Mouse (Mus musculus) layer of hippocampus, postnatal 25 days (tissue): ENCODE results near the gene Pkmyt1. TPM values are rescaled to one million over a fixed set of nuclear protein-coding genes. Genes with fewer than 3 reads are reported as not detected.
"Not testable (repeated sequence)": the region's sequence is repeated elsewhere in the genome, so short reads cannot be mapped to it uniquely, and the experiment has no call there.

Experiments used
- DNase-seq, 2 experiments: peaks; one replicate each; pipeline ENCODE4 v3.0.0; 2022; ENCODE audit warnings: mixed read lengths in 2 of 2, low spot score in 1 of 2; ENCODE audit errors: extremely low spot score in 1 of 2
- total RNA-seq, 2 experiments: library from RNA; stranded (reverse); gene quantifications; 2 replicates each; pipeline ENCODE4 v1.2.3; 2021

The Pkmyt1 gene
- total RNA-seq, 2 experiments from 2014 or later: 2.7 to 3.7 TPM

DNA sequence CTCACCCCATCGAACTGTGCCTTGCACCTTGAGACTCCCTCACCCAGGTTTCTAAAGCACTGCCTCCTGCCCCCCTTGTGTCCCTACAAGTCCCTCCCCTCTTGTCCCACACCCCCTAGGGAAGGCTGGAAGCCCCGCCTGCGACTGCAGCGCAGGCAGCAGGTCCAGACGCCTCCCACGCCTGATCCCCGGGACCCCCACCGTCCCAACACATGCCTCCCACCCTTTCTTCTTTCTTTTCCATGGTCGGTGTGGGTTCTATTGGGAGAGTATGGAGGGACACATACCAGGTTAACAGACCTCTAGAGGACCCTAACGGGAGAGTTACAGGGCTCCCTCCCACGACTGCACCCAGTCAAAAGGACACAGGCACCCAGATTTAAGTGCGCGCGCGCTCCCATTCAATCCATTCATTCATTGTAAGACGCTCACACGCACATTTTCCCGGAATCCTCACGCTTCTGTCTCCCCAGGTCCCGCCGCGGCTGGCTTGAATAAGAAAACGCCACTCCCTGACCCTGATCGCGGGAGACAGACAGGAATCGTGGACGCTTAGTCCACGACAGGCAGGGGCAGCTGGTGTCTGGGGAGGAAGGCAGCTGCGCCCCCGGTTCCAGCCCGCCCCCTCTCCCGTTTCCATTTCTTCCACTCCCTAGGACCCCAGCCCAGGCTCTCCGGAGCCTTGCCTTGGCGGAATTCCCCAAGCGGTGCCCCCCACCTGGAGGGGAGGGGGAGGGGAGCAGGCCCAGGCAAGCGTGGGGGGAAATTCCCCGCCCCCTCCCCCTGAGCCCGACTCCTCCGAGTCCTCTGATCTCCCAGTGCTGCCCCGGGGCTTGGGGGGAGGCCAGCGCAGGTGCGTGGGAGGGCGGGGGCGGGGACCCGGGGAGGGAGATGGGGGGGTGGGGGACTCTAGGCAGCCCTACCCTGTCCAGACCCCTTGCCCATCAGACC is 19.4 kb downstream of the Pkmyt1 start, which contains the start of gene Kremen2:
Gene Kremen2 (minus strand): TSS at position 533 of the 951 bp plus-strand sequence.
- DNase-seq: no peak

DNA sequence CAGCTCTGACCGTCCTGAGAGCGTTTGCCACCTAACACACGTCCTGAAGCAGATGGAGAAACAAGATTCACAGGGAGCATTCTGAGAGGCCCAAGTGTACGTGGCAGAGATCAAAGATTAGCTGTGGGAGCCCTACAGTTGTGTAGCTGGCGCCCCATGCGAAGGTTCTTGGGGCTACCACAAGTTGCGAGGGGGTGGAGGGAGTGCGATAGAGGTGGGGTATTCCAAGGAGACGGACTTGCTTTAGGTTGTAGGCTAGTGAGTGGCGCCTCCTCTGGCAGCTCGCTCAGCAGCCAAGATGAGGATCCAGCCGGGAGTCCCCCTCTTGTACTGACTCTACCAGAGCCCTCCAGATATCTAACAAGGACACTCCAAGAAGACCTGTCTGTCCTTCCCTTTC is 20.2 kb downstream of the Pkmyt1 start:
- DNase-seq: no peak

DNA sequence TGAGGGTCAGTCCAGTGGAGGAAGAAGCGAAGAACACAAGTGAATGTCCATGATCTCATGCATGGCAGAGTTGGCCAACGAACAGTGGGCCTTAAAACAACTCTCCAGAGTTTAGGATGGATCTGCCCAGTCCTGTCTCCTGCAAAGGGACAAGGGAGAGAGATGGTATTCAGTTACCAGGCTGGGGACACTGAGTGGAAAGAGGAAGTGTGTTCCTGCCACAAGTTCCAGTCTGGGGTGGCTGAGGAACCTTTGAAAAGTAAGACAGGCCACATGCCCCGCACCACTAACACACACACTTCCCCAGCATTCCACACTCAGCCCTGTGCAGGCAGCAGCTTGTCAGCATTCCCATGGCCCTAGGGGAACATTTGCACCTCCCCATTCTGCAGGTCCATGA is 20.6 kb downstream of the Pkmyt1 start:
- no peak for DNase-seq

DNA sequence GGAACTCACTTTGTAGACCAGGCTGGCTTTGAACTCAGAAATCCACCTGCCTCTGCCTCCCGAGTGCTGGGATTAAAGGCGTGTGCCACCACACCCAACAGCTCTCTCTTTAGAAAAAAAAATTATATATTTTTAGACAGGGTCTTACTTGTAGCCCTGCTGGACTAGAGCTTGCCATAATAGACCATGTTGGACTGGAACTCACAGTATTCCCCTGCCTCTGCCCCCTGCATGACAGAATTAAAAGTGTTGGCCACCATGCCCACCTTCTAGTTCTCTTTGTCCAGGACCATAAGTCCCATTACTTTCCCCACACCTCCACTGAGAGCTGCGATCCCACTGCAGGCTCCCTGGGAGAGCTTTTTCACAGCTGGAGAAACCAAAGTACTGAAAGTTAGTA is 21.3 kb downstream of the Pkmyt1 start:
- DNase-seq: no peak

GRCm38 (mm10) chr17:23748026-23748425 is 21.9 kb downstream of the Pkmyt1 start:
- no peak for DNase-seq

DNA sequence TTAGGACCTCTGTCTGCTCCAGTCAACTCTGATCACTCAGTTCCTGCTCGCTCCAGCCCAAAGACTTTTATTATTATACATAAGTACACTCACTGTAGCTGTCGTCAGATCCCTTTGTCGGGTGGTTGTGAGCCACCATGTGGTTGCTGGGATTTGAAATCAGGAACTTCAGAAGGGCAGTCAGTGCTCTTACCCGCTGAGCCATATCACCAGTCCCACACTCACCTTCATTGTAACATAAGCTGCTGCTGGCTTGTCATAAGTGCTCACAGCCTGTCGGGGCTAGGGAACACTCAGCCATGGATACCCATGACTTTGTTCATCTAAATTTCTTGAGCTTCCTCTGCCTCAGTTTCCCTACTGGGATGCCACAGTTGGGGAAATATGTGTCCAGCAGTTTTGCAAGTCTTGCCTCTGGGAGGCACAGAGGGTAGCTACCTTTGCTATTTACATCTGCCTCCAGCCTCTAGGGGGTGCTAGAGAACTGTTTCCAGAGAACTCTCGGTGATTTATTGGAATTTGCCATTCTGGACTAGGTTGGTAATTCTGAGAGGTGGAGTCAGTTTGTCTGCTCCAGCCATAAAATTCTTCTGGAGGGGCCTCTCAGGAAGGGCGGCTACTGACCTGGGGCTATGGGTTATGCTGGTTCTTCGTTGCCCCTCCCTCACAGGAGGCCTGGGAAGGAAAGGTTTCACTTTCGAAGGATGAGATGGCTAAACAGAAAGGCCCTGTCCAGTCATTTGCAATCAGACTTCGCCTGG is 22.7 kb downstream of the Pkmyt1 start:
- DNase-seq: peak in 1 of 2 experiments; percentile 73

DNA sequence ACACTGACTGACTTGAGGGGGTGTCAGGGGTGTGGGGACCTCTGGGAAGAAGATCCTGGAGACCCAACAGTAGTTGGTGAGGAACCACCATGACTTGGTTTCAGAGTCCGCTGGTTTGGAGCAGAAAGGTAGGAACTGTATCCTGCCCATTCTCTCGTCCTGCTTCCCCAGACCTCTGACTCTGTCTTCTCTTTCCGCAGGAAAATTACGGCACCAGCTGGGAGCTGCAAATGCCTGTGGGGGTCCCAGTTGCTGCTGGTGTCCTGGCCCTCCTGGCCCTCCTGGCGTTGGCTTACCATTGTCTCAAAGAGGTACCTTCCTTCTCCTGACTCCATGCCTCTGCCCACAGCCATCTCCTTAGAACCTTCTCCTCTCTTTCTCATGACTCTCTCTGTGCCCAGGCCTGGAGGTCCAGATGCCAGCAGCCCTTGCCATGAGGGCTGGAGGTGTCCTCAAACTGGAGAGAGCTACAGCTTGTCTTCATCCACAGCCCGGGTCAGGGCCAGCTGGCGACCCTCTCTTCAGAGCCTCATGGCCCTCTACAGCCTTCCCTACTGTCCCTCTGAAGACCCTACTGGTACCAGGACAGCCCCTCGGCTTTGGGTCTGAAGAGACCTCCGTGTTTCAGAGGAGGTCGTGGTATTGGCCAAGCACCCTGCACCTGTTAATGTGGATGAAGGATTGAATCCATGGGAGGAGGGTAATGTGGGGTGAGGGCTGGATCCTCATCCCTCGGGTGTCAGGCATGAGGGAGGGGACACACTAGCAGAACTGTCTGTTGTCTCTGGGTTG is 23.5 kb downstream of the Pkmyt1 start:
- DNase-seq: no peak

- no peak for DNase-seq
Measured at GRCm38 (mm10) chr17:23755689-23756088, 29.6 kb downstream of the Pkmyt1 start.

DNA sequence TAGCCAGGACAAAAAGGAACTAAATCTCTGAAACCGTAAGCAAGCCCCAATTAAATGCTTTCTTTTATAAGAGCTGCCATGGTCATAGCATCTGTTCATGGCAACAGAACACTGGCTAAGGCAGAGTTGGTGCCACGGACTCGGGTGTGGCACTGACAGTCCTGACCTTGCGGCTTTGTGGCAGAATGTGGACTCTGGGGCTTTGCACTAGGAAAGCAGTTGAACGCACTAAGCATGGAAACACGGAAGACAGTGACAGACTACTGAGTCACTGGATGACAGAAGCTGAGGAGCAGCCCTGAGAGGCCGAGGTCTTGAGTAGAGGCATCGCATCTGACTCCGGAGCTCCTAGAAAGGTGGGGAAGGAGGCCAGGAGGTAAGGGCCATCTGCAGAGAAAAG is 31.4 kb downstream of the Pkmyt1 start:
- DNase-seq: no peak

DNA sequence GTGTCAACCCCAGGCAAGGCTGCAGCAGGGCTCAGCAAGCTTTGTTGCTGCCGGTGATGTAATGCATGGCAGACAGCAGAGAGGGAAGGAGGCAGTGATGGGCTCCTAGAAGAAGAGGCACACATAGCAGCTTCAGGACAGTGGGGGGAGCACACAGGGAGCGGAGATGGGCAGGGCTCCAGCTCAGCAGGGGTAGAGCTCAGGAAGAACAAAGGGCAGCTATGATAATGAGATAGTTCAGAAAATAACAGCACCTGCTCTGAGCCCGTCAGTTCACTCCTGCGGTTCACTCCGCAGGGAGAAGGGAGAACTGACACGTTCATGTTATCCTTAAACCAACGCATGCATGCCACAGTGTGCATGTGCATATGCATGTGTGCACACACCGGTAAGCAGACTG is 32.7 kb downstream of the Pkmyt1 start:
- no peak for DNase-seq

GRCm38 (mm10) chr17:23760231-23760630 is 34.1 kb downstream of the Pkmyt1 start:
- DNase-seq: no peak

DNA sequence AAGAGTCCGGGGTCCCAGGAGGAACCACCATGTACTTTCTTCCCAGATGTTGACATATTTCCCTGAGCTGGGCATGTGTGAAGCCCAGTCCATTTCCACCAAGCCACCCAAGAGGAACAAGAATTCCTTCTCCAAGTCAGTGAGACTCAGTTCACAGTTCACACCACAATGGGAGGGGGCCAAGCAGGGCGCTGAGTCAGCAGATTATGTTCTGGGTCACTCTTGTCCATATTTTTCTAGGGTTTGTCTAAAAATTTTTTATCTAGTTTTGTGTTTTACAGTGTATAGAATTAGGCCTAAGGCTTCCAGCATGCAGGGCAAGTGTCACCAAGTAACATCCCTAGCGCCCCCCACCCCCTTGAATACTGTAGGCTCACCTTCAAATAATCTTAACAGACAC is 35.0 kb downstream of the Pkmyt1 start:
- no peak for DNase-seq

GRCm38 (mm10) chr17:23762976-23763375 is 36.8 kb downstream of the Pkmyt1 start:
- DNase-seq: no peak

DNA sequence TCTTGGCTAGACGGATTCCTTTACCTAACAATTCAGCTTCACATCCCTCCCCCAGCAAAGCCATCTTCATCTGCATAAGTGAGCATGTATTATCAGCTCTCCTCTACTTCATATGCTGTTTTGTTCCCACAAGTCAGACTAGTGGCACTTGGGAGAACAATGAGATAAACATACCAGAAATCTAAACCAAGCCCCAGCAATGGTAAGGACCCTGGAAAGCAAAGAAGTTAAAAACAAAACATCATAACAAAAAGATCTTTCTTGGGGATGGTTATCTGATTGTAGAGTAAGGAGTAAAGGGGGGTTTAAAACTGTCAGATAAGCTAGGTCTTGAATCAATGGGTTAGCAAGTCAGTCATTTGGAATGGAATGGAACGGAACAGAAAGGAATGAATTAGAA is 44.4 kb downstream of the Pkmyt1 start:
- no peak for DNase-seq

DNA sequence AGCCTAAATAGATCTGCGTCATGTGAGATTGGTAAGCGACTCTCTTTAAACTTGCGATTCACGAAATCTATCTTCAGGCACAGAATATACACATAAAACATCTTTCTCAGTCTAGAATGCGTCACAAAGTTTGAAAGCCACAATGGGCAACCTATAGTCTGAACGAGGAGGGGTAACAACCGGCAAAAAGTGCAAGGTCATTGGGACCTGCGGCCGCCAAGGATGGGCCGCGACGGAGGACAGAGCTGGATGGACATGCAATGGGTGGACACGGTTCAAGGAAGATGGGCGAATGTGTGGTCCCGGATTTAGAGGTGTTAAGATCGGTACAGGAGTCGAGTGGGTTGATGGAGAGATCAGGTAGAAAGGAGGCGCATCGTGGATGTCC is 44.8 kb downstream of the Pkmyt1 start:
- DNase-seq: peak in 1 of 2 experiments; percentile 27

DNA sequence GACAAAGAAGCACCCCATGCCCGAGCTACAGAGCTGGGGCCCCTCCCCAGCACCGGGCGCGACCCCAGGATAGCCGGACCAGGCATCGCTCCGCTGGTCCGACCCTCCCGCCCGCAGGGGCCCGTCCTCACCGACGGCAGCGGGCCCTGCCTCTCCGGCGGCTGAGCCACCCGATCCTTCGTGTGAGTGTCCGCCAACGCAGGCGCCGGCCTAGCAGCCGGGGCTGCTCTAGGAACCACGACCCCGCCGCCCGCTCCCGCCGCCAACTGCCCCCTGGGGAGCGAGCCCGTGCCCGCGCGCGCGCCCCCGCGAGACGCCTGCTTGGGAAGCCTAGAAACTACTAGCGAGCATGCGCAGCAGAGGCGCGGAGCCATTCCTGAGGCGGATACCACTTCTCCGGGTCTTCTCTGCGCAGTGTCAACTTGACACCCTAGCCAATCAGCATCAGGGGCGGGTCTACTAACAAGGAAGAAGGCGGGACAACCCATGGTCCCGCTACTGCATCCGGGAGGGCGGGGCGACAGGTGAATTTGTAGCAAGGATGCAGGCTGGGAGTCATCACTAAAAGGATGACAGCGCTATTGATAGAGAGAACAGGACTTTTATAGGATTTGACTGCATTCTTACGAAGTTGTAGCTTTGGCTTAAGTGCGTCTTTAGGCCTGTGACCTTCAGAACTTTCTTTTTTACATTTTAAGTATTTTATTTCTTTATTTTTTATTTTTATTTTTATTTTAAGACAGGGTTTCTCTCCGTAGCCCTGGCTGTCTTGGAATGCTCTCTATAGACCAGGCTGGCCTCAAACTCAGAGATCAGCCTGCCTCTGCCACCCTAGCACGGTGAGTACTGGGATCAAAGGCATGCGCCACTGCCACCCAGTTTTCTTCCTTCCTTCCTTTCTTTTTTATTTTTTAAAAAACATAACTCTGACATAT is 45.4 kb downstream of the Pkmyt1 start, which contains the start of gene Flywch1:
Gene Flywch1 (minus strand): TSS at position 319 of the 935 bp plus-strand sequence.
- peak; percentile 93 to 96 for DNase-seq

GRCm38 (mm10) chr17:23772219-23772556 is 46.1 kb downstream of the Pkmyt1 start:
- not testable (repeated sequence) for DNase-seq

GRCm38 (mm10) chr17:23773676-23774075 is 47.5 kb downstream of the Pkmyt1 start:
- DNase-seq: no peak

- DNase-seq: peak; percentile 54 to 73
Measured at GRCm38 (mm10) chr17:23774090-23774489, 48.0 kb downstream of the Pkmyt1 start.
